ENCODE assay signal across 8 mouse cellular contexts in genomic region chr15:102692321-102692804, GRCm38 (mm10). TPM values are rescaled to one million over a fixed set of nuclear protein-coding genes. Genes with fewer than 3 reads are reported as not detected.
DNase-seq lines count a peak whose midpoint lies in the region; ATAC-seq and TF ChIP-seq lines count a peak whose summit lies in the region.

No protein-coding gene starts in this region.

- 2% methylated on average over 26 of the region's 26 CpGs for WGBS in hindbrain, postnatal 0 days

- H3K36me3 ChIP-seq in megakaryocyte, embryonic 14.5 days (replicated peaks; ENCODE audit: low read length): no peaks in the 10 kb centered on the region
- no peaks in the 10 kb centered on the region for H3K36me3 ChIP-seq in hindbrain, postnatal 0 days (ENCODE audit: insufficient read depth, low read length)

- H3K9ac ChIP-seq in hindbrain, postnatal 0 days (replicated peaks; ENCODE audit: low read length): peak overlapping the region; percentile 65

- TF ChIP-seq CTCF in hindbrain, postnatal 0 days (IDR thresholded peaks at IDR 0.05; ENCODE audit: low read depth): no peak

- DNase-seq in embryo, embryonic 11 days: peak; percentile 75
- peak; percentile 58 for DNase-seq in hindbrain, postnatal 0 days (ENCODE audit: low spot score)
- DNase-seq in neural tube, embryonic 10.5 days (ENCODE audit: extremely low spot score, low spot score): peak; percentile 67
- no peak for DNase-seq in layer of hippocampus, adult 11-12 months (ENCODE audit: low spot score)
- DNase-seq in layer of hippocampus, adult 8-10 months (ENCODE audit: low spot score in 2 of 2): no peak

- H3K4me1 ChIP-seq in megakaryocyte, embryonic 14.5 days: peaks cover 13% of the 10 kb centered on the region
- H3K4me1 ChIP-seq in hindbrain, postnatal 0 days (ENCODE audit: insufficient read depth, low read length): 0 out of 2 replicates have a peak, but pooled peaks cover 6% of the 10 kb centered on the region

- no peaks in the 10 kb centered on the region for H3K9me3 ChIP-seq in megakaryocyte, embryonic 14.5 days
- no peaks in the 10 kb centered on the region for H3K9me3 ChIP-seq in hindbrain, postnatal 0 days (ENCODE audit: low read length)

- ATAC-seq in megakaryocyte, adult 5-6 weeks (ENCODE audit: poor library complexity, severe bottlenecking): no peak
- ATAC-seq in hindbrain, postnatal 0 days: peak; percentile 41; the same call in 1 of the 2 replicates
- ATAC-seq in activated CD4-positive, CD25-positive, alpha-beta regulatory T cell, adult 4 months: no peak

- peak overlapping the region; percentile 79 for H3K4me3 ChIP-seq in megakaryocyte, embryonic 14.5 days (replicated peaks)
- H3K4me3 ChIP-seq in hindbrain, postnatal 0 days (ENCODE audit: low read length): peak overlapping the region; percentile 49

- H3K4me2 ChIP-seq in hindbrain, postnatal 0 days (ENCODE audit: low read depth, low read length): peak overlapping the region; percentile 81

- peak overlapping the region; percentile 89 for H3K27ac ChIP-seq in hindbrain, postnatal 0 days

- H3K27me3 ChIP-seq in megakaryocyte, embryonic 14.5 days (replicated peaks): peaks cover 88% of the 10 kb centered on the region
- peaks cover 29% of the 10 kb centered on the region for H3K27me3 ChIP-seq in hindbrain, postnatal 0 days (ENCODE audit: insufficient read depth, low read length)

RNA-seq across cellular contexts. Expression of gene Atp5g2, which starts 20.2 kb away (rescaled TPM):
- polyA plus RNA-seq in megakaryocyte, embryonic 14.5 days (2012; ENCODE audit: insufficient read depth, low replicate concordance): 10.2 and 125 TPM in 2 replicates
- total RNA-seq in megakaryocyte, adult 5-6 weeks (2015): 43.8 and 46.5 TPM in 2 replicates
- 44.3 and 47.5 TPM in 2 replicates for total RNA-seq in megakaryocyte, adult 5-6 weeks (2017)
- total RNA-seq in hindbrain, postnatal 0 days (2014; rRNA removed): 148 and 610 TPM in 2 replicates
- polyA plus RNA-seq in hindbrain, postnatal 0 days (2015; fragmentation: Nextera tagmentation; extraction: Ambion mirVana): 60.5 and 66.5 TPM in 2 replicates
- 10 to 100 TPM in 2 of 4 experiments, 1 to 10 TPM in 2; 7.0 to 12.5 (median 10.0) TPM for total RNA-seq in layer of hippocampus, adult 8-10 months (2022)
- 100 to 1,000 TPM in 1 of 2 experiments, 10 to 100 TPM in 1; 48.2 to 100 TPM for polyA plus RNA-seq in activated CD4-positive, CD25-positive, alpha-beta regulatory T cell, adult 4 months (2017; shearing (Covaris generic))

RNA-seq across cellular contexts. Expression of gene Calcoco1, which starts 29.6 kb away (rescaled TPM):
- polyA plus RNA-seq in megakaryocyte, embryonic 14.5 days (2012; ENCODE audit: insufficient read depth, low replicate concordance): 6.7 and 23.2 TPM in 2 replicates
- total RNA-seq in megakaryocyte, adult 5-6 weeks (2015): 17.0 and 23.7 TPM in 2 replicates
- total RNA-seq in megakaryocyte, adult 5-6 weeks (2017): 12.0 and 12.2 TPM in 2 replicates
- 26.6 and 32.4 TPM in 2 replicates for total RNA-seq in hindbrain, postnatal 0 days (2014; rRNA removed)
- polyA plus RNA-seq in hindbrain, postnatal 0 days (2015; fragmentation: Nextera tagmentation; extraction: Ambion mirVana): 29.8 and 30.3 TPM in 2 replicates
- total RNA-seq in layer of hippocampus, adult 8-10 months (2022): 10 to 100 TPM; 87.2 to 96.6 (median 91.0) TPM
- polyA plus RNA-seq in activated CD4-positive, CD25-positive, alpha-beta regulatory T cell, adult 4 months (2017; shearing (Covaris generic)): 10 to 100 TPM; 26.1 to 39.2 TPM

Comparison
In these comparisons a context has a peak if more than half of its experiments do, and no peak if none do; other contexts are left out.
1. DNase-seq: peak in embryo, embryonic 11 days (single experiment), hindbrain, postnatal 0 days (single experiment) and neural tube, embryonic 10.5 days (single experiment); none in layer of hippocampus, adult 11-12 months (single experiment) and layer of hippocampus, adult 8-10 months (0 of 2).